In the genomic region with DNA sequence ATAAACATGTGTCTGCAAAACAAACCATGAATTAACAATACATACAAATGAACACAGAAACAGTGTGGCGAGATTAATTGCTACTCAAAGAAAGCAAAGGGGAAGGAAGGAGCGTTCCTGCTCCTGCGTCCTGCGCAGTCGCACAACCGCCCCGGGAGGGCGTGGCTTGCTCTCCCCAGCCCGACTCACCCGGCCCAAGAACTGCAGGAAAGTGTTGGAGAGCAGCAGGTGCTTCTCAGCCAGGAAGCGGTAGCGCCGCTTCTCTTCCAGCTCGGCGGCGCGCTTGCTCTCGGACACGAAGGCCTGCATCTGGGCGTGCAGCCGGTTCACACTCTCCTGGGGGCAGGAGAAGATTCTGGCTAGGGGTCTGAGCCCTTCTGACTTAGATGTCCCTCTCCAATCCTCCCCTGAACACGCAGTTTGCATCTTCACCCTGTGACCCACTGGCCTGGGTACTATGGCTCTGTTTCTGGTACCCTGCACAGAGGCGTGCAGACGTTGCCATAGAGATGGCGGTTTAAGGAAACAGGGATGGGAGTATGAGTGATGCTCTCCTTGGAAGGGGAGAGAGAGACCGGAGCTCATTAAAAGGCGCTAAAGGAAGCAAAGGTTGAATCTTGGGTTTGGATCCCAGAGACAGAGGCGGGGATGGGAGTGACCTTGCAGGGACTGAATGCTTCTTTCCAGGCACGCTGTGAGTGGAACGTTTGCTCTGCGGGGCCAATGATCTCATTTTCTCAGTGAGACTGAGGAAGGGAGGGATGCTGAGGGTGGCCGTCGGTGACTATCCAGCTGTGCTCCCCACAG, we compare ENCODE assay signal across 8 mouse cellular contexts. TPM values are rescaled to one million over a fixed set of nuclear protein-coding genes. Genes with fewer than 3 reads are reported as not detected.
DNase-seq lines count a peak whose midpoint lies in the region; ATAC-seq and TF ChIP-seq lines count a peak whose summit lies in the region.

No protein-coding gene starts in this region.

- H3K4me2 ChIP-seq in liver, embryonic 11.5 days: peak overlapping the region; percentile 73
- peak overlapping the region; percentile 61 for H3K4me2 ChIP-seq in stomach, postnatal 0 days (replicated peaks; ENCODE audit: low read depth)

- H3K27me3 ChIP-seq in liver, embryonic 11.5 days (replicated peaks; ENCODE audit: control insufficient read depth, insufficient read depth, low read length): peaks cover 10% of the 10 kb centered on the region
- no peaks in the 10 kb centered on the region for H3K27me3 ChIP-seq in stomach, postnatal 0 days (ENCODE audit: control insufficient read depth, insufficient read depth, low read length)

- TF ChIP-seq CTCF in stomach, postnatal 0 days (IDR thresholded peaks at IDR 0.05; ENCODE audit: low read depth): peak; percentile 16; the same call in 1 of the 2 replicates

- no peaks in the 10 kb centered on the region for H3K36me3 ChIP-seq in liver, embryonic 11.5 days (ENCODE audit: control insufficient read depth, insufficient read depth, low read length)
- no peaks in the 10 kb centered on the region for H3K36me3 ChIP-seq in stomach, postnatal 0 days (ENCODE audit: control insufficient read depth, insufficient read depth, low read length)

- peak overlapping the region; percentile 36 for H3K4me3 ChIP-seq in liver, embryonic 11.5 days (ENCODE audit: low read depth, low read length)
- H3K4me3 ChIP-seq in stomach, postnatal 0 days (ENCODE audit: low read depth, low read length): peak overlapping the region; percentile 26

- TF ChIP-seq EP300 in stomach, postnatal 0 days (optimal IDR thresholded peaks at IDR 0.05): no peak

- 3% methylated on average over 33 of the region's 33 CpGs for WGBS in liver, embryonic 11.5 days
- WGBS in stomach, postnatal 0 days: 3% methylated on average over 33 of the region's 33 CpGs

- DNase-seq in kidney, adult 11 months: peak; percentile 46
- DNase-seq in kidney, adult 9 months: no peak
- peak; percentile 56 for DNase-seq in c-Kit-positive CD71-positive TER-119-negative erythroid progenitor cells, embryonic 14.5 days (ENCODE audit: low read depth)
- peak; percentile 75 for DNase-seq in gastrocnemius, postnatal 25 days
- peak; percentile 49 for DNase-seq in hindlimb bud, embryonic 11.5 days (ENCODE audit: extremely low spot score, low read depth, low spot score)
- DNase-seq in liver, embryonic 11.5 days (ENCODE audit: low spot score): peak; percentile 69
- DNase-seq in stomach, postnatal 0 days (ENCODE audit: low spot score): peak; percentile 89

- H3K27ac ChIP-seq in liver, embryonic 11.5 days (ENCODE audit: low read depth, low read length): no peak overlapping the region
- H3K27ac ChIP-seq in stomach, postnatal 0 days (replicated peaks): peak overlapping the region; percentile 40; the same call in 1 of the 2 replicates

- ATAC-seq in liver, embryonic 11.5 days (replicated peaks; ENCODE audit: low FRiP score): peak; percentile 74
- ATAC-seq in monocyte, adult 5-6 weeks (replicated peaks; ENCODE audit: insufficient number of reproducible peaks, low FRiP score, low TSS enrichment, poor library complexity, severe bottlenecking): peak; percentile 68
- ATAC-seq in stomach, postnatal 0 days (ENCODE audit: low FRiP score, low TSS enrichment): peak; percentile 71

- peaks cover 9% of the 10 kb centered on the region for H3K4me1 ChIP-seq in liver, embryonic 11.5 days (replicated peaks; ENCODE audit: control insufficient read depth, insufficient read depth, low read length)
- peaks cover 4% of the 10 kb centered on the region for H3K4me1 ChIP-seq in stomach, postnatal 0 days (replicated peaks; ENCODE audit: control insufficient read depth, insufficient read depth)

- no peaks in the 10 kb centered on the region for H3K9me3 ChIP-seq in liver, embryonic 11.5 days (ENCODE audit: control insufficient read depth, low read length)
- H3K9me3 ChIP-seq in stomach, postnatal 0 days (ENCODE audit: control insufficient read depth, low read length): no peaks in the 10 kb centered on the region

- H3K9ac ChIP-seq in liver, embryonic 11.5 days (ENCODE audit: low read depth, low read length): no peak overlapping the region
- H3K9ac ChIP-seq in stomach, postnatal 0 days (ENCODE audit: low read length): peak overlapping the region; percentile 27

RNA-seq across cellular contexts. Expression of a gene that starts 14.8 kb away (rescaled TPM):
- 1 to 10 TPM; 1.6 to 1.9 TPM for total RNA-seq in gastrocnemius, postnatal 25 days (2021)
- 2.9 and 4.6 TPM in 2 replicates for polyA plus RNA-seq in liver, embryonic 11.5 days (2014; fragmentation: Nextera tagmentation; extraction: Ambion mirVana)
- 0.57 TPM in 1 of 3 replicates, not detected in the others for total RNA-seq in monocyte, adult 5-6 weeks (2017)
- 4.1 and 4.9 TPM in 2 replicates for polyA plus RNA-seq in stomach, postnatal 0 days (2015; fragmentation: Nextera tagmentation; extraction: Ambion mirVana)

RNA-seq across cellular contexts. Expression of a gene that starts 16.0 kb away (rescaled TPM):
- under 1 TPM in 1 of 2 experiments, not detected in 1; 0.20 TPM for total RNA-seq in gastrocnemius, postnatal 25 days (2021)
- 0.12 TPM in 1 of 2 replicates, not detected in the other for polyA plus RNA-seq in liver, embryonic 11.5 days (2014; fragmentation: Nextera tagmentation; extraction: Ambion mirVana)
- total RNA-seq in monocyte, adult 5-6 weeks (2017): not detected in 3 replicates
- polyA plus RNA-seq in stomach, postnatal 0 days (2015; fragmentation: Nextera tagmentation; extraction: Ambion mirVana): 0.10 and 0.12 TPM in 2 replicates

RNA-seq across cellular contexts. Expression of a gene that starts 41.3 kb away (rescaled TPM):
- under 1 TPM; 0.23 to 0.54 TPM for total RNA-seq in gastrocnemius, postnatal 25 days (2021)
- 0.10 TPM in 1 of 2 replicates, not detected in the other for polyA plus RNA-seq in liver, embryonic 11.5 days (2014; fragmentation: Nextera tagmentation; extraction: Ambion mirVana)
- not detected in 3 replicates for total RNA-seq in monocyte, adult 5-6 weeks (2017)
- 0.23 and 0.27 TPM in 2 replicates for polyA plus RNA-seq in stomach, postnatal 0 days (2015; fragmentation: Nextera tagmentation; extraction: Ambion mirVana)

RNA-seq across cellular contexts. Expression of a gene that starts 41.5 kb away (rescaled TPM):
- total RNA-seq in gastrocnemius, postnatal 25 days (2021): 10 to 100 TPM; 24.8 to 28.5 TPM
- 13.5 and 18.0 TPM in 2 replicates for polyA plus RNA-seq in liver, embryonic 11.5 days (2014; fragmentation: Nextera tagmentation; extraction: Ambion mirVana)
- total RNA-seq in monocyte, adult 5-6 weeks (2017): 7.2 to 13.7 TPM (median 8.1 TPM) in 3 replicates
- 25.7 and 26.7 TPM in 2 replicates for polyA plus RNA-seq in stomach, postnatal 0 days (2015; fragmentation: Nextera tagmentation; extraction: Ambion mirVana)

RNA-seq across cellular contexts. Expression of a gene that starts 57.7 kb away (rescaled TPM):
- total RNA-seq in gastrocnemius, postnatal 25 days (2021): 10 to 100 TPM; 15.0 to 16.0 TPM
- polyA plus RNA-seq in liver, embryonic 11.5 days (2014; fragmentation: Nextera tagmentation; extraction: Ambion mirVana): 27.7 and 28.1 TPM in 2 replicates
- 1.1 to 5.4 TPM (median 3.4 TPM) in 3 replicates for total RNA-seq in monocyte, adult 5-6 weeks (2017)
- polyA plus RNA-seq in stomach, postnatal 0 days (2015; fragmentation: Nextera tagmentation; extraction: Ambion mirVana): 8.8 and 9.4 TPM in 2 replicates
